Mouse (Mus musculus) ovary, postnatal 10 days (tissue): ENCODE results near the gene Olfr504.
"Not testable (repeated sequence)": the region's sequence is repeated elsewhere in the genome, so short reads cannot be mapped to it uniquely, and the experiment has no call there.

Source experiments
- DNase-seq: peaks from one replicate; pipeline ENCODE4 v3.0.0; 2022; ENCODE audit warnings: low spot score

Gene Olfr504

DNA sequence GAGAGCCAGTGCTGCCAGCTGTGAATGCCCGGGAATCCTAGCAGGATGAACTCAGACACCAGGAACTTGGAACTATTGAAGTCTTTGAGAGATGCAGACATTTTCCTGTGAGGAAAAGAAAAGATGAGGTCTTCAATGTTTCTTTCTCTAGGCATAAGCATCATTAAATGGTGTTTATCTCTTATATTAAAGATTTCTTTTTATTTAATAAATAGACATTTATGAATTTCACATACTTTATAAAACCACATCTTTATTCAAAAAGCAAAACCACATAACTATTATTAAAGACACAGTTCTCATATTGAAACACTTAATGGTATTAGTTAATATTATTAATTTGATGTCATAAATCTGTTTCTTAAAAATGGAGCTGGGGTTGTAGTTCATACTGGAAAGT is at the start of gene Olfr504:
TSS of gene Olfr504 (minus strand) at position 101 of the 400 bp plus-strand sequence.
- no peak for DNase-seq

DNA sequence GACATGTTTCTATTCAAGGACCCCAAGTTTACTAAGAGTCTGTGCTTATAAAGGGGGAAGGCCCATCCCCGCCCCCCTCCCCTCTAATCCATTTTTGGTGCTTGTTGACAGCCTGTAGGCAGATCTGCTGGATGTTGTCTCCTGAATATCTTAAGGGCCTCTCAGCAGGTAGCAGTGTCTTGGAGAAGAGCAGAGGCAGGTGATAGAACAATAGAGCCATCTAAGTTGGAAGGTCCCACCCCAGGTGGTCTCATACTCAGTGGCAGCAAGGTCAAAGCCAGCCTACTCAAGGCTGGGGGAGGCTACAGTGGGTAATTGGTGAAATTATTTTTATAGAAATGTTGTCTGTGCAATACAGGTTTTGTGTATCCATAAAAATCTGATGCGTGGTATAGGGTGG is 48.5 kb upstream of the Olfr504 start:
- no peak for DNase-seq

DNA sequence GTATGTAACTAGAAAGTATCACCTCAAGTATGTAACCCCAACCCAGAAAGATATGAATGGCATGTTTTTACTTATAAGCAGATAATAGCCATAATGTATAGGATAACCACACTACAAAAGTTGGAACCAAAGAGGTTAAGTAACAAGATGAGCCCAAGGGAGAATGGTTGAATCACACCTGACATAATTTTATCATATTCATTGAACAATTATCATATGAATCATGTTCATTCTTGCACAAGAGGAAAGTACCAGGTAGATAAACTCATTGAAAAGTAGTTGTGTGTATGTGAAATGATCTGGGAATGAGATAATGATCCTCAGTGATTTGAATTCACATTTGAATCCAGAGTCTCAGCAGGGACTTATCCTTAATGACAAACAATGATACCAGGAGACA is 44.9 kb upstream of the Olfr504 start, which contains the start of gene Olfr506:
TSS of gene Olfr506 (plus strand) at position 301 of the 400 bp plus-strand sequence.
- DNase-seq, result no peak

DNA sequence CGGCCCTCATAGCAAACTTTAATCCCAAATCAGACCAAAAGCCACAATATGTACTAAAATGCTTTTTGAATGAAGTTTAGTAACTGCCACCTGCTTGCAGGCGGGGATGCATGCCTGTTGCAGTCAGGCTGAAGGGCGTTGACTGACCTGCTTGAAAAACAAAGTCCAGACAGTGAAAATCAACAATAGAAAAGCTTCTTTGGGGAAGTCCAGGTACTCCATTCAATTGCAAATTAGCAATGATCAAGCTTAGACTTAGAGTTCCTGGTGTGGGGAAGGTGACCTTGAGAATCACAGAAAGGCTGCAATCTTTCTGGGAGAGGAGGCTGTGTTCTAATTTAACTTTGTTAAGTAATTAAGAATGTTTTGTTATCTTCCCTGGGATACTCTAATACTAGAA is 36.3 kb upstream of the Olfr504 start:
- DNase-seq, result not testable (repeated sequence)

DNA sequence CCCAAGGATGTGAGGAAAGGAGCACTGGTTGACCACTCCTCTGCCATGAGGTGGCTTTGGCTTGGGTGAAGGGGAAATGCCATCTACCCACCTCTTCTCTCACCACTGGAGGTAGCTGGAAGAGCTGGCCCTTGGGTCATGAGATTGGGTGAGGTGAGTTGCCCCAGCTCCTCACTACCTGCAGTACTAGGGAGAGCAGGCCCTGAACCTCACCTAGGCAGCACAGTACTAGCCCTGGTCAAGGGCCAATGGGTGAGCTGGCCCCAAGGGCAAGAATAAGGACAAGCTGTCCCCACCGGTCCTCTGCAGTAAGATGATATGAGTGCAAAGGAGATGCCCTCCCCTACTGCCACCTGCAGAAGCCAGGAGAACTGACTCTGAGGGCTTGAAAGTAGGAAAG is 24.2 kb upstream of the Olfr504 start:
- DNase-seq, result no peak

DNA sequence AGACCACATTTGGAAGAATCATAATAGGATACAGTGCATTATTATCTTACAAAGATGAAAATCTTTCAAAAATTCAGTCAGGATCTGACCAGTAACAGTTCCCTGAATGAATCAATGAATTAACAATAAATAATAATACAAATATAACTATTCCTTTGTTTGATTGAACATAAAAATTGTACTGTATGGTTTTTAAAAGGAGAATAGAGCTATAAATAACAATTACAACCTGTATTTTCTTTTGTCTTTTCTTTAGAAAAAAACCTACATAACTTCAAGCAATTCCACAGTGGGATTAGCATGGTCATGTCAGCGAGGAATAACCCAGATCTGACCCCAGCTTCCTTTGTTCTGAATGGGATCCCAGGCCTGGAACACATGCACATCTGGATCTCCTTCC is 21.4 kb downstream of the Olfr504 start, which contains the start of gene Olfr503:
TSS of gene Olfr503 (plus strand) at position 301 of the 400 bp plus-strand sequence.
- DNase-seq, result not testable (repeated sequence)

DNA sequence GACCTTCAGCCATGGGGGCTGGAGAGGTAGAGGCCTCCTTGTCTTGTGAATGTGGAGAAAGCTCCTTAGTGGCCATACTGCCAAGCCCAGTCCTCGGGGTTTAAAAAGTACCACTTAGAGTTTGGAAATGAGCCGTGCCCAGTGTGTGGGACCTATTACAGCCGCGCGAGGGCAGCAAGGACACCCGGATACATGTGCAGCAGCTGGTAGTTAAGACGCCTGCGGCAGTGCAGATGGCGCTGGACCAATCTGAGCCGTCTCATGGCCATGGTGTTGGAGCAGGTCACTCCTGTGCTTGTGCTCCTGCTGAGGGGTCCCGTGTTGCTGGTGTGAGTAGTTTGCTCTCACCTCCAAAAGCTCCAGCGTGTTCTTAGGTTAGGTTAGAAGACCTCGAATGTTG is 23.2 kb downstream of the Olfr504 start:
- DNase-seq, result no peak

DNA sequence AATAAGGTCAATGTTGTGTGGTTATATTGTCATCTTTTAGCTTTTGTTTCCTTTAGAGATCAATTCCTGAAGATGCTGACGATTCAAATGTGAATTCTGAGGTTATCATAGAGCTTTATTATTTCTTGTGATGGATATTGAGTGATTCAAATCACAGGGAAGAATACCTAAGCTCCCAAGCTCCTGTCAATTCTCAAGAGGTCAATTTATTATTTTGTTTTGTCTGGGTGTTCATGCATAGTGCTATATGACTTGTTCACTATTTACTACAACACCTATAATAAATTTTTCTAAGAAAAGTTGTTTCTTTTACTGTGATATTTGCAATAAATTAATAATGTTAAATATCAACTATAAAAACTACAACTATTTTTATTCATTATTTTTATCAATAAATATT is 40.6 kb downstream of the Olfr504 start, which contains the start of gene Olfr502:
TSS of gene Olfr502 (minus strand) at position 101 of the 400 bp plus-strand sequence.
- no peak for DNase-seq
